ENCODE assay signal across 20 mouse cellular contexts in genomic region chr14:39117977-39118376, GRCm38 (mm10).
"Had no signal": no experiment of that assay in that cellular context is flagged by ENCODE, and none has a peak within 500 bp of the region (broad histone marks: within the 10 kb centered on the region; RNA-seq: fewer than 3 reads in every experiment).

No protein-coding gene starts in this region.

- H3K27ac ChIP-seq: kidney, postnatal 0 days; limb, embryonic 12.5 days; limb, embryonic 15.5 days; liver, embryonic 15.5 days; lung, embryonic 15.5 days; midbrain, embryonic 10.5 days; midbrain, embryonic 13.5 days; neural tube, embryonic 13.5 days had no signal

- DNase-seq: left cerebral cortex, postnatal 4 days; lung, adult 18-20 months; lung, postnatal 10 days; lung, postnatal 36 days; retina, postnatal 1 day; thymus, adult 18-20 months; thymus, postnatal 14 days; thymus, postnatal 4 days had no signal

- H3K9me3 ChIP-seq: limb, embryonic 12.5 days; limb, embryonic 15.5 days; liver, embryonic 15.5 days; lung, embryonic 15.5 days; megakaryocyte, embryonic 14.5 days; midbrain, embryonic 10.5 days; midbrain, embryonic 13.5 days; neural tube, embryonic 13.5 days had no signal

- H3K27me3 ChIP-seq: limb, embryonic 12.5 days; limb, embryonic 15.5 days; liver, embryonic 15.5 days; lung, embryonic 15.5 days; megakaryocyte, embryonic 14.5 days; midbrain, embryonic 13.5 days; neural tube, embryonic 13.5 days had no signal

- H3K9ac ChIP-seq: limb, embryonic 12.5 days; limb, embryonic 15.5 days; liver, embryonic 15.5 days; lung, embryonic 15.5 days; midbrain, embryonic 13.5 days; neural tube, embryonic 13.5 days had no signal

- ATAC-seq: midbrain, embryonic 13.5 days; midbrain, embryonic 16.5 days had no signal

- H3K36me3 ChIP-seq: limb, embryonic 12.5 days; limb, embryonic 15.5 days; liver, embryonic 15.5 days; lung, embryonic 15.5 days; midbrain, embryonic 10.5 days; midbrain, embryonic 13.5 days; neural tube, embryonic 13.5 days had no signal

- H3K4me2 ChIP-seq: limb, embryonic 12.5 days; limb, embryonic 15.5 days; liver, embryonic 11.5 days; liver, embryonic 15.5 days; lung, embryonic 15.5 days; midbrain, embryonic 13.5 days; neural tube, embryonic 13.5 days had no signal

- H3K4me3 ChIP-seq: limb, embryonic 12.5 days; limb, embryonic 15.5 days; liver, embryonic 15.5 days; lung, embryonic 15.5 days; megakaryocyte, embryonic 14.5 days; midbrain, embryonic 10.5 days; midbrain, embryonic 13.5 days; myocyte; neural tube, embryonic 13.5 days had no signal

- H3K4me1 ChIP-seq: limb, embryonic 12.5 days; limb, embryonic 15.5 days; liver, embryonic 15.5 days; lung, embryonic 15.5 days; megakaryocyte, embryonic 14.5 days; midbrain, embryonic 10.5 days had no signal
